Mouse (Mus musculus) spleen, postnatal 36 days (tissue): ENCODE results near the gene Irf2bp1.

Experiments
- DNase-seq, 2 experiments: peaks; one replicate each; pipeline ENCODE4 v3.0.0; 2022; ENCODE audit warnings: low spot score in 2 of 2, mixed read lengths in 1 of 2

Irf2bp1 gene

GRCm38 (mm10) chr7:19003902-19004630, at the start of gene Irf2bp1:
TSS of gene Irf2bp1 (plus strand) at chr7:19004044.
- DNase-seq = peak; percentile 92 to 94

- peak in 1 of 2 experiments; percentile 2 for DNase-seq
Observed at GRCm38 (mm10) chr7:18957569-18958383, 46.1 kb upstream of the Irf2bp1 start.

- DNase-seq = no peak
Observed at GRCm38 (mm10) chr7:18958384-18958766, 45.5 kb upstream of the Irf2bp1 start.

- no peak for DNase-seq
Observed at GRCm38 (mm10) chr7:18959446-18959845, 44.4 kb upstream of the Irf2bp1 start.

GRCm38 (mm10) chr7:18962171-18962792, 41.6 kb upstream of the Irf2bp1 start:
- DNase-seq = no peak

GRCm38 (mm10) chr7:18962795-18963194, 41.0 kb upstream of the Irf2bp1 start:
- no peak for DNase-seq

GRCm38 (mm10) chr7:18963294-18963843, 40.5 kb upstream of the Irf2bp1 start:
- no peak for DNase-seq

GRCm38 (mm10) chr7:18965312-18965711, 38.5 kb upstream of the Irf2bp1 start:
- DNase-seq = no peak

GRCm38 (mm10) chr7:18967603-18968002, 36.2 kb upstream of the Irf2bp1 start:
- no peak for DNase-seq

GRCm38 (mm10) chr7:18970956-18971355, 32.9 kb upstream of the Irf2bp1 start:
- no peak for DNase-seq

GRCm38 (mm10) chr7:18978381-18978780, 25.5 kb upstream of the Irf2bp1 start:
- no peak for DNase-seq

GRCm38 (mm10) chr7:18986503-18986902, 17.3 kb upstream of the Irf2bp1 start:
- DNase-seq = peak in 1 of 2 experiments; percentile 23

- DNase-seq = no peak
Observed at GRCm38 (mm10) chr7:18987100-18987499, 16.7 kb upstream of the Irf2bp1 start, which contains the start of gene Nanos2. TSS of gene Nanos2 (plus strand) at chr7:18987400.

GRCm38 (mm10) chr7:18987747-18988146, 16.1 kb upstream of the Irf2bp1 start:
- DNase-seq = no peak

GRCm38 (mm10) chr7:18988780-18989179, 15.1 kb upstream of the Irf2bp1 start:
- no peak for DNase-seq

- no peak for DNase-seq
Observed at GRCm38 (mm10) chr7:18989995-18990394, 13.8 kb upstream of the Irf2bp1 start.

- DNase-seq = peak; percentile 100
Observed at GRCm38 (mm10) chr7:18990601-18991295, 13.1 kb upstream of the Irf2bp1 start, which contains the start of gene Mypop. TSS of gene Mypop (plus strand) at chr7:18991245.

- DNase-seq = peak in 1 of 2 experiments; percentile 27
Observed at GRCm38 (mm10) chr7:18991660-18992293, 12.1 kb upstream of the Irf2bp1 start.

- DNase-seq = no peak
Observed at GRCm38 (mm10) chr7:18992294-18992675, 11.6 kb upstream of the Irf2bp1 start.

GRCm38 (mm10) chr7:18993036-18993435, 10.8 kb upstream of the Irf2bp1 start:
- DNase-seq = no peak

GRCm38 (mm10) chr7:18998835-18999234, 5.0 kb upstream of the Irf2bp1 start:
- no peak for DNase-seq
